Mouse (Mus musculus): ENCODE measurements around the gene Alpk3.
A peak's percentile ranks its signal among the peaks of the same experiment; 100 is the strongest.

GRCm38 (mm10) chr7:81024118-81024517 lies 33.3 kb upstream of the Alpk3 start:
- TF ChIP-seq CTCF (IDR thresholded peaks at IDR 0.05; ENCODE audit: low read depth): peak; percentile 54
- no peak for TF ChIP-seq EP300 (optimal IDR thresholded peaks at IDR 0.05)
